Mouse (Mus musculus) heart, embryonic 14.5 days (tissue): ENCODE measurements around the gene Gusb. TPM values are rescaled to one million over a fixed set of nuclear protein-coding genes. Genes with fewer than 3 reads are reported as not detected.

Experiments
- ATAC-seq: fragments of 200-750 bp; cut with Nextera tagmentation; 2 replicates; pipeline ENCODE4 v1.8.0; 2017; ENCODE audit warnings: low read depth, moderate TSS enrichment; ENCODE audit not compliant: insufficient number of reproducible peaks, insufficient read depth, low FRiP score
- H3K27ac ChIP-seq, 2 experiments: fragments of 200-500 bp in 1 of 2; fragments of 300-500 bp in 1 of 2; sonication (generic) in 1 of 2; replicated peaks in 1 of 2; 2 replicates each; pipeline ENCODE4 v1.5.1; 2012 to 2014; ENCODE audit warnings: low read depth in 2 of 2, low read length in 2 of 2, control low read depth in 1 of 2, mild to moderate bottlenecking in 1 of 2, mixed read lengths in 1 of 2; ENCODE audit not compliant: control insufficient read depth in 1 of 2, insufficient read depth in 1 of 2
- H3K27me3 ChIP-seq: fragments of 300-500 bp; sonication (generic); 2 replicates; pipeline ENCODE4 v1.6.1; 2014; ENCODE audit warnings: mild to moderate bottlenecking, low read length, control low read depth; ENCODE audit not compliant: control insufficient read depth, insufficient read depth
- H3K36me3 ChIP-seq: fragments of 300-500 bp; sonication (generic); 2 replicates; pipeline ENCODE4 v1.6.1; 2014; ENCODE audit warnings: mild to moderate bottlenecking, control low read depth, low read length, mixed read lengths; ENCODE audit not compliant: control insufficient read depth, insufficient read depth
- H3K4me1 ChIP-seq, 2 experiments: fragments of 200-500 bp in 1 of 2; fragments of 300-500 bp in 1 of 2; sonication (generic) in 1 of 2; 2 replicates each; pipeline ENCODE4 v1.6.1; 2012 to 2014; ENCODE audit warnings: low read length in 2 of 2, control low read depth in 1 of 2, mixed read lengths in 1 of 2; ENCODE audit not compliant: control insufficient read depth in 2 of 2, insufficient read depth in 2 of 2
- H3K4me2 ChIP-seq: fragments of 300-500 bp; sonication (generic); 2 replicates; pipeline ENCODE4 v1.6.1; 2014; ENCODE audit warnings: mild to moderate bottlenecking, low read length
- H3K4me3 ChIP-seq, 2 experiments: fragments of 200-500 bp in 1 of 2; fragments of 300-500 bp in 1 of 2; sonication (generic) in 1 of 2; 2 replicates each; pipeline ENCODE4 v1.5.1; 2012 to 2014; ENCODE audit warnings: low read length in 2 of 2, mild to moderate bottlenecking in 2 of 2, control low read depth in 1 of 2, low read depth in 1 of 2, moderate library complexity in 1 of 2; ENCODE audit not compliant: control insufficient read depth in 1 of 2, insufficient read depth in 1 of 2
- H3K9ac ChIP-seq: fragments of 300-500 bp; sonication (generic); 2 replicates; pipeline ENCODE4 v1.6.1; 2014; ENCODE audit warnings: mild to moderate bottlenecking, low read length
- H3K9me3 ChIP-seq: fragments of 300-500 bp; sonication (generic); 2 replicates; pipeline ENCODE4 v1.6.1; 2016; ENCODE audit warnings: low read length, control low read depth; ENCODE audit not compliant: control insufficient read depth
- WGBS: fragments of 180-500 bp; shearing (Covaris S2); extraction: QIAGEN DNeasy Blood & Tissue Kit; methylation state at CpG from one replicate; pipeline ENCODE4 v1.1.7; 2014; 5-methylcytosine and 5-hydroxymethylcytosine counted together
- polyA plus RNA-seq: library from polyadenylated mRNA; unstranded; fragments of >200 nt; fragmentation: Nextera tagmentation; extraction: Ambion mirVana; gene quantifications from 2 replicates; pipeline ENCODE4 v1.2.1, GENCODE M21; 2014

Gusb gene
- polyA plus RNA-seq = 49.2 and 54.2 TPM in 2 replicates

DNA sequence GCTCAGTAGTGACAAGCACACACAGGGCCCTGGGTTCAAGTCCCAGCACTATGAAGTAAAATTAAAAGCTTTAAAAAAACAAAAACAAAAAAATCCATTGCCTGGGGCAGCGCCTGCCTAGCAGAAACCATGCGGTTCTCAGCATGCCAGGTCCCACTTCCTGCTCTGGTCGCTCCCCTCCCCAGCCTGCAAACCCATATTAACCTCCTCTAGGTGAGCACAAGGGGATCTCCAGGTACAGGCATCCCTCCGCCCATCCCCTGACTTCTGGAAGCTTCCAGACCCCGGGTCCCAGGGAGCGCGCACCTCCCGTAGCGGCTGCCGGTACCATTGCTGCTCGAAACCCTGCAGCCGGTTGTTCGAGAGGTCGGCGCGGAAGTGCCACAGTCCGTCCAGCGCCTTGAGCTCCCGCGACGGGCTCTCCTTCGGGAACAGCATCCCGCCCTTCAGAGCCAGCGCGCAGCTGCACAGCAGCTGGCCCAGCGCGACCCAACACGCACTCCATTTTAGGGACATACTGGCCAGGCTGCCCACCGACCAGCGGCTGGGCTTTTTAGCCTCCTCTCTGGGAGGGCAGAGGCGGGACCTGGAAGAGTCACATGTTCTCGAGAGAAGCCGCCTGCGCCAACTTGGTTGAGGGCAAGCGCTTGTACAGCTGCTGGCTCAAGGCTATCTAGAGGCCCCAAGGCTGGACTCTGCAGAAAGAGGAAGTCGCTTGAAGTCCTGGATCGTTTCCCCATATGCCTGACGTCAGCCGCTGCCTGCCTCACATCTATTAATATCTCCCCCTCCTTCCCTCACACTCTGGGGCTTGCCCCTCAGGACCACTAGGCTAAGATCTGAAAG is at the start of gene Gusb:
Gene Gusb, minus strand, starts transcription at position 749 of the 846 bp plus-strand sequence.
- under 1% methylated on average over 39 of the region's 39 CpGs for WGBS
- peak; percentile 87 for ATAC-seq

DNA sequence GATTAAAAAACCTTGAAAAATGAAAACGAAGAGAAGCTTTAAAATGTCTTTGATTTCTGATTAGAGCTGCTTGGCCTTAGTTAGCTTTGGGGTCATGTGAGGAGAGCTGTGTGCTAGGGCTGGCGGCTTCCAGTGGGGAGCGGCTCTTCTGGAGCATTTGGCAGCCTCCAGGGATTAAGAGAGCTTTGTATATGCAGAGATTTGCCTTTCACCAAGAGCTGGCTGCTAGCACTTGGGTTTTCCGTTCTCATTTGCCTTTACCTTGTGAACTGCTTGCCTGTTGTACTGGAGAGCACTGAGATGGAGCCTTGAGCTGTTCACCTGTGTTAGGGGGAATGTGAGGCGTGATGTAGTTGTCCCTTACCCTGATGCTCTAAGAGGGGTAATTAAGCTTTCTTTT is 49.7 kb upstream of the Gusb start:
- 72% methylated on average over 5 of the region's 5 CpGs for WGBS
- Histone ChIP-seq H3K36me3 (peaks cover 46% of the 10 kb centered on the region), H3K27me3 (peaks cover 57% of the 10 kb centered on the region), H3K4me3 (no peak overlapping the region), H3K9ac (no peak overlapping the region), H3K4me1 (no peaks in the 10 kb centered on the region), H3K4me2 (no peak overlapping the region), H3K27ac (no peak overlapping the region), H3K9me3 (no peaks in the 10 kb centered on the region)
- no peak for ATAC-seq

More for the DNA sequence above, at the start of gene Gusb:
- H3K27ac ChIP-seq = peak within 1 kb of the TSS; percentile 65 to 88
- no peaks in the 10 kb centered on the region for H3K27me3 ChIP-seq
- H3K4me2 ChIP-seq = peak within 1 kb of the TSS; percentile 89
- 0 out of 2 replicates have a peak, but pooled peaks cover 5% of the 10 kb centered on the region for H3K36me3 ChIP-seq
- H3K9me3 ChIP-seq = peaks cover 11% of the 10 kb centered on the region; the same call in 1 of the 2 replicates
- peak within 1 kb of the TSS; percentile 82 for H3K9ac ChIP-seq
- peak within 1 kb of the TSS; percentile 60 to 87 for H3K4me3 ChIP-seq
- peaks cover 8 to 13% of the 10 kb centered on the region in 2 experiments for H3K4me1 ChIP-seq

DNA sequence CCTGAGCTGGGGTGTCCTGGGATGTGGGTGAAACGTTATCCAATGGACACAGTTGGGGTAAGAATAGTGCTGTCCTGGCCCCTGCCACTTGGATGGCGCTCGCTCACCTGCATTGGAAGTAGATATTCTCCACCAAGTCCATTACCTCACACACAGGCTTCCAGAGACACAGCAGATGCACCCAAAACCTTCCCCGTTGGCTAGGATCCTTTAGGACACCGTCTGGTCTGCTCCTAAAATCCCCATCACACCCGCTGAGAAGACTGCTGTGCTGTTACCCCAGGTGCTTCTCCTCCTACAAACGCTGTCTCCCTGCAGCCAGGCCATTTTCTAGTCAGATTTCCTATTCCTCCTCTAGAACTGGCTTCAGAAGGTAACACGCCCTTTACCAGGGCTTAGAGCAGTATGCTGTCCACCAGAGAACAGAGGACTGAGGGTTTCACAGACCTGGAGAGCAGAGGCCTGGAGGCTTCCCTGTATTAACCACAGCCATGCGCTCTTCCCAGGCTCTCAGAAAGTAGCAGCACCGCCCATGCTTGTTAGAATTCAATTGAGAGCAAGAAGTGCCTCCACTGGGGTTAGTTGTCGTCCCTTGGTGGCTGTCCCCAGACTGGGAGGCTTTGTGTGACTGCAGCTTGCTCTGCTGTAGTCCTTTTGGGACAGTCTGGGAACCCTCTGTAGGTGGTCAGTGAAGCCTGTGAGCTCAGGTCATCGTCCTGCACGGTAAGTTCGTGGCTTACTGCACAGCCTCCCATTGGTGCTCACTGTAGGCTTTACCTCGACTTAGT is 48.4 kb upstream of the Gusb start:
- H3K4me3 ChIP-seq = no peak overlapping the region
- ATAC-seq = no peak
- H3K9me3 ChIP-seq = no peaks in the 10 kb centered on the region
- H3K27ac ChIP-seq = no peak overlapping the region
- H3K9ac ChIP-seq = no peak overlapping the region
- H3K4me2 ChIP-seq = no peak overlapping the region
- peaks cover 57% of the 10 kb centered on the region for H3K27me3 ChIP-seq
- H3K36me3 ChIP-seq = peaks cover 46% of the 10 kb centered on the region
- peaks cover 4 to 8% of the 10 kb centered on the region in 2 experiments; a peak in 3 of 4 replicates for H3K4me1 ChIP-seq
- WGBS = 84% methylated on average over 15 of the region's 15 CpGs

DNA sequence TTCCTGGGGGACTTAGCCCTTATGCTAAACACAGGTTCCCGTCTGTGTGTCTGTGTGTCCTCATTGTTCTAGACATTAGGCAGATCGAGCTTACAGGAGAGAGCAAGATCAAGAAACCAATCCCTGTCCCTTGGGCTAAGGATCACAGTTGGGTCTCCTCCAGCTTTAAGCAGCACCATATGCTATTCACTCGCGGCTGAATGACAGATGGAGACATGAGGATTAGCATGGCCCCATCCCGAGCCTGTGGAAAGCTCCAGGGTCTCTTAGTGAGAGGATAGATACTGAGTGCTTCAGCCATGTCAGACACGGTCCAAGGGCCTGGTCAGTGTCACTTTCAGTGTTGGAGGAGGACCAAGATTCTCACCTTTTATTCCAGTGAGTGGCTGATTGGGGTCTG is 47.6 kb upstream of the Gusb start:
- Histone ChIP-seq H3K27ac (no peak overlapping the region), H3K9ac (no peak overlapping the region), H3K4me2 (no peak overlapping the region), H3K4me3 (no peak overlapping the region), H3K4me1 (peaks cover 9 to 11% of the 10 kb centered on the region in 2 experiments; a peak in 3 of 4 replicates), H3K36me3 (peaks cover 47% of the 10 kb centered on the region), H3K9me3 (no peaks in the 10 kb centered on the region), H3K27me3 (peaks cover 58% of the 10 kb centered on the region)
- WGBS = 54% methylated on average over 6 of the region's 6 CpGs
- no peak for ATAC-seq

DNA sequence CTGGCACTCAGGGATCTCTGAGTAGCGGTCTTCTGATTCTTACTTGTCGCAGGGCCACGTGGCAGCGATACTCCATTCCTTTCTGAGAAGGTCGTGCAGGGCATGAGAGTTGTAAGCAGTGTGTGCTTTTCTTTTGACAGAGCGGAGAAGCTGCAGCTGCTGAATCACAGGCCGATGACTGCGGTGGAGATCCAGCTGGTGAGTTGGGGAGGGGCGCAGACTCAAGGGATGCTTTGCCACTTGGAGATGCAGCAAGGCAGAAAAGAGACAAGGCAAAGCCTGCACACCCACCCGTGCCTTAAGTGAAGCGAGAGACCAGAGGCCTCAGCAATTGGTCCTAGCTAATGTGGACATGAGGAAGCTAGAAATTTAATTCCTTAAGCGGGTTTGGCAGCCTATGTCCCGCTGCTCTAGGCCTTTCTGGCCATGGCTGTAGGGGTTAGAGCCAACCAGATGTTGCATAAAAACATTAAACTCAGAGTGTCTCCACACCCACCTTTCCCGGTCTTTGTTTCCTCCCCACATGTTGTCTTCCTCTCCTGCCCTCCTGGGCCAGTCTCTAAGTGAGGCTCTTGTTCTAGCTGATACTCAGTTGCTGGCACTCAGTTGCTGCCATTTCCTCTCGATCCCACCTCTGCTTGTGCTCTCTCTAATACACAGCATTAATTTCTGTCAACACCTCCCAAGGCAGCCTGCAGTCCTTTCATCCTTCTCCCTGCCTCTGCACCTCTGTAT is 46.1 kb upstream of the Gusb start:
- peaks cover 45% of the 10 kb centered on the region for H3K36me3 ChIP-seq
- no peak for ATAC-seq
- 82% methylated on average over 15 of the region's 15 CpGs for WGBS
- no peaks in the 10 kb centered on the region for H3K9me3 ChIP-seq
- no peak overlapping the region for H3K4me2 ChIP-seq
- peaks cover 61% of the 10 kb centered on the region for H3K27me3 ChIP-seq
- no peak overlapping the region for H3K27ac ChIP-seq
- H3K4me3 ChIP-seq = no peak overlapping the region
- peaks cover 9 to 11% of the 10 kb centered on the region in 2 experiments; a peak in 3 of 4 replicates for H3K4me1 ChIP-seq
- no peak overlapping the region for H3K9ac ChIP-seq

DNA sequence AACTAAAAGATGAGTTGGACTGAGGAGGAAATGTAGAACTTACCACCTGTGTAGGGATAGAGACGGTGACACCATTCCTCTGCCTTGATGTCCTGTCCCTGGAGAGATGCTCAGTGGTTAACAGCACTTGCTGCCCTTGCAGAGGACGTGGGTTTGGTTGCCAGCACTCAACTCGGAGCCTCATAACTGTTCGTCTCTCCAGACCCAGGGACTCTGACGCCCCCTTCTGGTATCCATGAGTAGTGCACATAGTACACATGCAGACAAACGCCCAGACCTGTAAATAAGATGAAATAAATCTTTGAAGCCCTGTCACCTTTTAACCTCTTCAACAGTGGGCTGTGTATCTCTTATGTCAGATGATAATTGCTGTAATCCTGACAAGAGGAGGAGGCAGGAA is 44.2 kb upstream of the Gusb start:
- Histone ChIP-seq H3K36me3 (peaks cover 57% of the 10 kb centered on the region), H3K27me3 (peaks cover 54% of the 10 kb centered on the region), H3K4me3 (no peak overlapping the region), H3K4me2 (no peak overlapping the region), H3K9ac (no peak overlapping the region), H3K9me3 (no peaks in the 10 kb centered on the region), H3K4me1 (peaks cover 9 to 11% of the 10 kb centered on the region in 2 experiments; a peak in 3 of 4 replicates), H3K27ac (no peak overlapping the region)
- 73% methylated on average over 6 of the region's 6 CpGs for WGBS
- no peak for ATAC-seq

DNA sequence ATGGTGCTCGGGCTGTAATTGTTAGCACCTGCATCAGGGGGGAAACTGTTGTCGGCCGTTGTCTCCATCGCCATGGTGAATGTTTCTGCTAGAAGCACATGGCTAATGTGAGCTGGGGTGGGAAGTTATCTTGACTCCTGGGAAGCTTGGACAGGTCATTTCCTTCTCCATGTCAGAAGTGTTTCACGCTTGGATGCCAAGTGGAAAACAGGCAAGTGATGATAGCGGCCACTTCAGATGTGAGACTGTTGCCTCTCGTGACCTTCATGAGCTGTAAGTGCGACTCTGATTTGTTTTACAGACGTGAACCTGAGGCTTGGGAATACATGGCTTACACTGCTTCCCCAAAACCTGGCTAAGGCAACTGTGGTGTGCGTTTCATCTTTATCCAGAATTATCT is 43.7 kb upstream of the Gusb start:
- peaks cover 60% of the 10 kb centered on the region for H3K36me3 ChIP-seq
- 17% methylated on average over 10 of the region's 10 CpGs for WGBS
- peak; percentile 69 for ATAC-seq

More for the DNA sequence above, 43.7 kb upstream of the Gusb start:
- H3K27me3 ChIP-seq = peaks cover 49% of the 10 kb centered on the region
- no peak overlapping the region for H3K4me2 ChIP-seq
- H3K9ac ChIP-seq = no peak overlapping the region
- H3K4me3 ChIP-seq = no peak overlapping the region
- H3K4me1 ChIP-seq = peaks cover 9 to 11% of the 10 kb centered on the region in 2 experiments; a peak in 3 of 4 replicates
- no peak overlapping the region for H3K27ac ChIP-seq
- no peaks in the 10 kb centered on the region for H3K9me3 ChIP-seq
